Mouse (Mus musculus): ENCODE data around the gene Ctnnbl1.

DNA sequence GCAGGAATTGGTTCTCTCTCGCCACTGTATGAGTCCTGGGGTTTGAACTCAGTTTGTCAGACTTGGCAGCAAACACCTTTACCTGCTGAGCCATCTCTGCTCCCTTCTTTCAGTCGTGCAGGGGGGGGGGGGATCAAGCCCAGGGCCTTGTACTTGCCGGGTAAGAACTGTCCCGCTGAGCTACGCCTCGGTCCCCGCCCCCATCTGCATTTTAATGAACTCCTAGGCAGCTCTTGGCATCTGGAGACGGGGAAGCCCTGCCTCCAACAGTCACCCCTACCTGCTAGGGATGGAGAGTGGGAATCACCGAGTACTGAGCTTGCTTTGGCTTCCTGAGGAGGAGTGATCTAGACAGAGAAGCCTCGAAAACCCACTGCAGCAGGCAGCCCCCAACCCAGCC lies 181.3 kb downstream of the Ctnnbl1 start:
- TF ChIP-seq POLR2A (IDR thresholded peaks at IDR 0.05; ENCODE audit: borderline replicate concordance, low read depth, low read length) (no peak), CTCF (IDR thresholded peaks at IDR 0.05; ENCODE audit: low read depth, low read length) (no peak)

Measured in bone marrow macrophage, adult 2 months (primary cell).